Mouse (Mus musculus): Measurements from ENCODE around the gene Odf2l. TPM values are rescaled to one million over a fixed set of nuclear protein-coding genes. Genes with fewer than 3 reads are reported as not detected.

The Odf2l gene
- polyA plus RNA-seq, 1 experiment from 2014 or later: 21.0 TPM

DNA sequence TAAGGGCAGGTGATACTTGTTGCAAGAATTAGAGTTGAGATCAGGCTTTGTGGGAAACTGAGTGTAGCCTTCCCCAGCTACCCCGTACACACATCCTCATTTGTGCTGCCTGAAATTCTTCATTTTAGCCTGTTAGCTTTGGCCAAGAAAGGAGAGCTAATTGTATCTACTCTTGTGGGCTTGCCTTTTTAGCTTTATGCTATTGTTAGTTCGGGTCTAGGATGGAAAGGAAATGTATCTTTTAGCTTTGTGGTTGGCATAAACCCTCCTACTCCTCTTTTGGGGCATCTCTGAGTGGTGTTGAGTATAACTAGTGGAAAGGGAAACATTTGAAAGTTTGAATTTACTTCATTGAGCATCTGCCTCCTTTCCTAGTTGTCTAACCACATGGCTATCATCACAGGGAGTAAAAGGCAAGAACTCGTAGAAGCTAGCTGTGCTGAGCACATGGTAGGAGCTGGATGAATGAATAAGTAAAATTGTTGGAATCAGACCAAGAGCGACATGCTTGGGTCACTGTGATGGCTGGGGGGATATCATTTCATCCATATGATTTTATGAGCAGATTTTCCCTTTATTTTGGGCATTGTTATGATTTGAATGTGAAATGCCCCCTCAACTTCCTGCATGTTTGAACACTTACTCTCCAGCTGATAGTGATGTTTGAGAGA lies 53.1 kb downstream of the Odf2l start:
- no peaks in the 10 kb centered on the region for H3K27me3 ChIP-seq (ENCODE audit: control insufficient read depth, insufficient read depth, low read length)
- no peaks in the 10 kb centered on the region for H3K36me3 ChIP-seq (ENCODE audit: control insufficient read depth, insufficient read depth, low read length)
- H3K27ac ChIP-seq (ENCODE audit: low read depth, low read length): no peak overlapping the region
- no peaks in the 10 kb centered on the region for H3K9me3 ChIP-seq (ENCODE audit: control insufficient read depth, low read length)
- no peak overlapping the region for H3K4me3 ChIP-seq (ENCODE audit: low read length)
- 86% methylated on average over 4 of the region's 4 CpGs for WGBS
- H3K4me1 ChIP-seq (ENCODE audit: control insufficient read depth, insufficient read depth, low read length): no peaks in the 10 kb centered on the region
- H3K4me2 ChIP-seq (replicated peaks; ENCODE audit: low read depth, low read length): no peak overlapping the region
- ATAC-seq (ENCODE audit: low FRiP score, low TSS enrichment): no peak
- H3K9ac ChIP-seq (ENCODE audit: low read depth, low read length): no peak overlapping the region

DNA sequence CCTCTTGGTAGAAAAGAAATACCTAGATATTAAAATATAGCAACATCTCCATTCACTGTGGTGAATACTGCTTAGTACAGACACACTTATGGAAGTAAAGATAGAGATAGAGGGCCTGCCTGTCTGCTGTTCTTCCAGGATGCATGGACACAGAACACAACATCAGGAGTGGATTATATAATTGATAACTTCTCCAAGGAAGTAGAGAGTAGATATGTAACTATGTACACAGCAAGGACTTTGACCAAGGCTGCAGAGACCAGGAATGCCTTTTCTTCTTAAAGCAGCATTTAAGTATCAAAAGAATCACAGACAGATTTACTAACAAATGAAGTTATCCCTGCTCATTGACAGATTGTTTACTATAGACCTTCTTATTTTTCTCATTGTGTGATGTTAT lies 66.3 kb downstream of the Odf2l start:
- H3K4me1 ChIP-seq (ENCODE audit: control insufficient read depth, insufficient read depth, low read length): no peaks in the 10 kb centered on the region
- no peak overlapping the region for H3K27ac ChIP-seq (ENCODE audit: low read depth, low read length)
- no peaks in the 10 kb centered on the region for H3K27me3 ChIP-seq (ENCODE audit: control insufficient read depth, insufficient read depth, low read length)
- H3K36me3 ChIP-seq (ENCODE audit: control insufficient read depth, insufficient read depth, low read length): no peaks in the 10 kb centered on the region
- H3K9me3 ChIP-seq (ENCODE audit: control insufficient read depth, low read length): no peaks in the 10 kb centered on the region
- no peak overlapping the region for H3K4me2 ChIP-seq (replicated peaks; ENCODE audit: low read depth, low read length)
- no peak overlapping the region for H3K4me3 ChIP-seq (ENCODE audit: low read length)
- no peak overlapping the region for H3K9ac ChIP-seq (ENCODE audit: low read depth, low read length)
- ATAC-seq (ENCODE audit: low FRiP score, low TSS enrichment): no peak

DNA sequence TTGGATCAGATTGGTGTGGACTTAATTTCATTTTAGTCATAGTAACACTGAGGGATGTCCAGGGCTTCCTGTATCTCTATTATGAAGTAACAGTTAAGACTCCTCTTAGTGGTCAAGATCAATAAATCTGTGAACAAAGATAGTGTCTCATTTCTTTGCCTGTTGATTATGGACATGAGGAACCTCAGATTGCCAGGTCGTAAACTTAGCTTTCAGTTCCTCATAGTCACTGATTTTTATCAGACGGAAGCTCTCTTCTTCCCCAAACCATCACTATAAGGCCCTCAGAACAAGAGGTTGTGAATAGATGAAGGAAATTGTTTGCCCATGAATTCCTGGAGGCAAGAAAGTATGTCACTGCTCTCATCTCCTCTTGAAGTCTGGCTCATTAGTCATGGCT lies 73.6 kb downstream of the Odf2l start:
- no peak overlapping the region for H3K4me2 ChIP-seq (replicated peaks; ENCODE audit: low read depth, low read length)
- no peaks in the 10 kb centered on the region for H3K36me3 ChIP-seq (ENCODE audit: control insufficient read depth, insufficient read depth, low read length)
- H3K27ac ChIP-seq (ENCODE audit: low read depth, low read length): no peak overlapping the region
- no peak overlapping the region for H3K4me3 ChIP-seq (ENCODE audit: low read length)
- no peak for ATAC-seq (ENCODE audit: low FRiP score, low TSS enrichment)
- H3K27me3 ChIP-seq (ENCODE audit: control insufficient read depth, insufficient read depth, low read length): no peaks in the 10 kb centered on the region
- H3K9me3 ChIP-seq (ENCODE audit: control insufficient read depth, low read length): no peaks in the 10 kb centered on the region
- H3K4me1 ChIP-seq (ENCODE audit: control insufficient read depth, insufficient read depth, low read length): no peaks in the 10 kb centered on the region
- H3K9ac ChIP-seq (ENCODE audit: low read depth, low read length): no peak overlapping the region
- WGBS: 83% methylated on average over 2 of the region's 2 CpGs

DNA sequence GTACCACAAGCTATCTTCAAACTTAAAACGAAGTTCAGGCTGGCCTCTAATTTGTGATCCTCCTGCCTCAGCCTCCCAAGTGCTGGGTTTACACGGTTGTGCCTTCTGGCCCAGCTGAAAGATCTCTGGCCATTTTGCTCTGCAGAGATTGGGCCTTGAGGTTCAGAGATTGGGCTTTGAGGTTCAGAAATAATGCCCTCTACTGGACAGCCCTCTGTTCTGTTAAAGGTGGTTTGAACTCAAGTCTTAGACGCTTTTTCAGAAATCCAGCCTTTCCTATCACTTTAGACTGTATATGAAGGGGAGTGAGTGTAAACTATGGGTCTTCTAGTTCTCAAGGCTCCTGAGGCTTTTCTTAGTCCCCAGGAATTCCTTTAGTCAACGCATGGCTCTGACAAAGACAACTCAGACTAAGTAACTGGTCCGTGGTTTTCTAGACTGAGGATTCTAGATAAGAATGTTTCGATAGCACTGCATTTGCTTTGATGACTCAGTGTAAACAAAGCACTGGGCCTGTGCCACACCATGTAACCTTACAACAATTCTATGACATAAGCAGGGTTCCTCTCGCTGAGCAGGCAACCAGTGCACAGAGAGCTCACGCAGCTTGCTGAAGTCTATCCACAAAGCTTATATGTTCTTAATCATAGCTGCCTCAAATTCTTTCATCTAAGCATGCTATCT lies 77.0 kb downstream of the Odf2l start:
- WGBS: 79% methylated on average over 8 of the region's 8 CpGs
- no peak for ATAC-seq (ENCODE audit: low FRiP score, low TSS enrichment)
- Histone ChIP-seq H3K4me2 (replicated peaks; ENCODE audit: low read depth, low read length) (no peak overlapping the region), H3K9ac (ENCODE audit: low read depth, low read length) (no peak overlapping the region), H3K27me3 (ENCODE audit: control insufficient read depth, insufficient read depth, low read length) (no peaks in the 10 kb centered on the region), H3K27ac (ENCODE audit: low read depth, low read length) (no peak overlapping the region), H3K4me1 (ENCODE audit: control insufficient read depth, insufficient read depth, low read length) (no peaks in the 10 kb centered on the region), H3K4me3 (ENCODE audit: low read length) (no peak overlapping the region), H3K36me3 (ENCODE audit: control insufficient read depth, insufficient read depth, low read length) (no peaks in the 10 kb centered on the region), H3K9me3 (ENCODE audit: control insufficient read depth, low read length) (no peaks in the 10 kb centered on the region)

DNA sequence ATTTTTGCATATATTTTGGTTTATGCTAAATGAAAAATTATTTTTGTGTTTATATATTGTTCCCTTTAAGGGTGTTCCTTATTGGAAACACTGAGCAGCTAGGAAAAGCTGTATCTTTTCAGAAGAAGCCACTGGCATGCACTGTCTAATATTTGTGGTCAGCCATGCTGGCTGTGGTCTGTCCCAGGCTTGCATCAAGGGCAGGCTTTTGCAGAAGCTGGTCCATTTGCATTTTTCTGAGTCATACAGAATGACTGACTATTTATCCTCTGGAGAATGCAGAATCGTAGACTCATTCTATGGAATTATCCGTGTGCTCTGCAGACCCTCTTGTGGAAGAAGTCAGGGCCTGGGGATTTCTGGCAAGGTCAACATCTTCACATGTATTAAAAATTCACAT lies 79.7 kb downstream of the Odf2l start:
- no peaks in the 10 kb centered on the region for H3K27me3 ChIP-seq (ENCODE audit: control insufficient read depth, insufficient read depth, low read length)
- H3K36me3 ChIP-seq (ENCODE audit: control insufficient read depth, insufficient read depth, low read length): no peaks in the 10 kb centered on the region
- 87% methylated on average over 2 of the region's 2 CpGs for WGBS

More for the DNA sequence above, 79.7 kb downstream of the Odf2l start:
- H3K4me3 ChIP-seq (ENCODE audit: low read length): no peak overlapping the region
- H3K27ac ChIP-seq (ENCODE audit: low read depth, low read length): no peak overlapping the region
- no peaks in the 10 kb centered on the region for H3K4me1 ChIP-seq (ENCODE audit: control insufficient read depth, insufficient read depth, low read length)
- no peaks in the 10 kb centered on the region for H3K9me3 ChIP-seq (ENCODE audit: control insufficient read depth, low read length)
- no peak overlapping the region for H3K9ac ChIP-seq (ENCODE audit: low read depth, low read length)
- H3K4me2 ChIP-seq (replicated peaks; ENCODE audit: low read depth, low read length): no peak overlapping the region
- ATAC-seq (ENCODE audit: low FRiP score, low TSS enrichment): no peak

Other genes starting within 250 kb of the Odf2l start
- not detected in 2 replicates for gene Clca4b, start 186.1 kb upstream of the Odf2l start, polyA plus RNA-seq (2014; fragmentation: Nextera tagmentation; extraction: Ambion mirVana)
- not detected in 2 replicates for gene Clca4a, start 143.5 kb upstream of the Odf2l start, polyA plus RNA-seq (2014; fragmentation: Nextera tagmentation; extraction: Ambion mirVana)
- 0.05 TPM in 1 of 2 replicates, not detected in the other for gene Clca1, start 85.8 kb upstream of the Odf2l start, polyA plus RNA-seq (2014; fragmentation: Nextera tagmentation; extraction: Ambion mirVana)
- 0.10 and 0.22 TPM in 2 replicates for gene Clca2, start 19.1 kb upstream of the Odf2l start, polyA plus RNA-seq (2014; fragmentation: Nextera tagmentation; extraction: Ambion mirVana)
- gene Col24a1, start 173.9 kb downstream of the Odf2l start, polyA plus RNA-seq (2014; fragmentation: Nextera tagmentation; extraction: Ambion mirVana): 2.0 and 2.1 TPM in 2 replicates